Mouse (Mus musculus): ENCODE measurements around the gene Rps17.

The Rps17 gene

GRCm38 (mm10) chr7:81335705-81336431 is 9.2 kb downstream of the Rps17 start:
- DNase-seq (ENCODE audit: low spot score in 2 of 2), result no peak

- no peak for DNase-seq (ENCODE audit: low spot score in 2 of 2)
These were observed 13.2 kb downstream of the Rps17 start for GRCm38 (mm10) chr7:81331851-81332250.

DNA sequence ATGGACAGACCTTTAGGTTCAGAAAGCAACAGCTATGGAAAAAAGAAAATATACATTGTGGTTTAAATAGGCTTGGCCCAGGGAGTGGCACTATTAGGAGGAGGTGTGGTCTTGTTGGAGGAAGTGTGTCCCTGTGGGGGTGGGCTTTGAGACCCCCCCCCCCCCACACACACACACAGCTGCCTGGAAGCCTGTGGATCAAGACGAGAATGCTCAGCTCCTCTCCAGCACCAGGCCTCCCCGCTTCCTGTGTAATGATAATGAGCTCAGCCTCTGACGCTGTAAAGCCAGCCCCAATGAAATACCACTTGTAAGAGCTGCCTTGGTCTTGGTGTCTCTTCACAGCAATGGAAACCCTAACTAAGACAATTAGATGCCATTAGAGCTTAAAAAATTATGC is 14.3 kb downstream of the Rps17 start:
- no peak for DNase-seq (ENCODE audit: low spot score in 2 of 2)

DNA sequence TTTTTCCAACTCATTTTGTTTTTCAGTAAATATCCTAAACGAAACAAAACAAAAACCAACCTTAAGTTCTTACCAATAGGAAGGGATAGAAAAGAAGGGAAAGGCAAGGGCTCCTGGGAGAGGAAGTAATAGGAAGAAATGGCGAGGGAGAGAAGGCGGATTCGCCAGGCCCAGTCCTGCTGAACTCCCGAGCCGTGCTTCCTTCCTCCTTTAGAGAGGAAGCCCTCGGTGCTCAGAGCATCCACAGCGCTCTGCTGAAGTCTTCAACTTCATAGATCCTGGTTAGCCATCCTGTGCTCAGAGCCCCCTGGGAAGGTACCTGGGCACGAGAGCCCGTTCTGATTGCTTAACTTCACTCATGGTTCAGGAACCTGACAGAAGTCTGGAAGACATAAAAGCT is 17.4 kb downstream of the Rps17 start:
- no peak for DNase-seq (ENCODE audit: low spot score in 2 of 2)

DNA sequence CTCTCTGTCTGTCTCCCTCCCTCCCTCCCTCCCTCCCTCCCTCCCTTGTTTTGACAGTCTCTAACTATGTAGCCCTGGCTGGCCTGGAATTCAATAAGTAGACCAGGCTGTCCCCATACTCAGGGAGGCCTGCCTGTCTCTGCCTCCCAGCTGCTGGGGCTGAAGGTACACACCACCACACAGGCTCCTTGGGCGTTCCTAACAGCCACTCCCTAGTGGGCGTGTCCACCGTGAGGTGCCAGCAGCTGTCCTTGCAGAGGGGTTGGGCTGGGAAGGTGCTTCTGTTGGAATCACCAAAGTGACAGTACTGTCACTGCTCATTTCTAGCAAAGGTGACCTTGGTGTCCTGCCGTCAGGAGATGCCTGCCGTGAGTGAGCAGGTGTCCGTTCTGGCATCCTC is 18.2 kb downstream of the Rps17 start:
- DNase-seq (ENCODE audit: low spot score in 2 of 2), result no peak

DNA sequence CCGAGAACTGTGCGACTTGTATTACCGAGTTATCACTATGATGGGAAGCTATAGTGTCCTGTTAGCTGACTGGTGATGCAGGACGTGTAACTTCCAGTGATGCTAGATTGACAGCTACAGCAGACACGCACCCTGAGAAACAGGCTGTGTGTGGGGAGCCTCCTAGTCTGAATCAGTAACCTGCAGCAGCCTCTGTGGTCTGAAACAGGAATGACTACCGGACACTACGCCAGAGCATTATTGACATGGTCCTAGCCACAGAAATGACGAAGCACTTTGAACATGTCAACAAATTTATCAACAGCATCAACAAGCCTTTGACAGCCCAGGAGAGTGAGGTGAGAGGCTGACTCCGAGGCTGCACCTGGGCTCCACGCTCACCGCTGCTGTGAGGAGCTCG is 19.0 kb downstream of the Rps17 start:
- no peak for DNase-seq (ENCODE audit: low spot score in 2 of 2)

DNA sequence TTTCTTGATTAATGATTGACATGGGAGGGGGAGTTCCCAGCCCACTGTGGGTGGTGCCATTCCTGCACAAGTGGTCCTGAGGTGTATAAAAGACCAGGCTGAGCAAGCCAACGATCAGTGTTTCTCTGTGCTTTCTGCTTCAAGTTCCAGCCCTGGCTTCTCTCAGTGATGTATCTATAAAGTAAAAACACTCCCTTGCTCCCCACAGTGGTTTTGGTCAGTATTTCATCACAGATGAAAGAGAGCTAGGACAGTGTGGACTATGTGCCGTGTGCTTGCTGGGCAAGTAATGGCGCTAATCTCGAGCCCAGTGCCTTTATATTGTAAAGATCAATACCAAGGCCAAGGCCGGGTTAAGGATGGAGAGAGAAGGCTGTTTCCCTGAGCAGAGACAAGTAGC is 23.3 kb downstream of the Rps17 start:
- no peak for DNase-seq (ENCODE audit: low spot score in 2 of 2)

DNA sequence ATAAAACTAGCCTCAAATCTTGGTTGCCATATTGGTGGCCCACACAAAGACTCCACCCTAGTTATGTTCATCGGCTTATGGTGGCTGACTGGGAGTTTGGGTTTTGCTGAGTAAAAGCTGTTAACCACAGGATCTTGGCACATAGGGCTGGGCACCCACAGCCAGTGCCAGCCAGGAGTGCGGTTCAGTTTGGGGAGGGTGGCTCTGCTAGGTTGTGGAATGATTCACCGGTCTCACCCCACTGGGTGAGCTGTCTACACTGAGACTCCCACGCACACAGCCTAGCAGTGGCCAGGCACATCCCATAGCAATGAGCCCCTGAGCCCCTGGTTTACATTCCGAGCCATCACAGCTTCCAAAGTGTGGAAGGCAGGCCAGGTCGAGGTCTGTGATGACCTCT is 25.3 kb downstream of the Rps17 start:
- DNase-seq (ENCODE audit: low spot score in 2 of 2), result no peak

DNA sequence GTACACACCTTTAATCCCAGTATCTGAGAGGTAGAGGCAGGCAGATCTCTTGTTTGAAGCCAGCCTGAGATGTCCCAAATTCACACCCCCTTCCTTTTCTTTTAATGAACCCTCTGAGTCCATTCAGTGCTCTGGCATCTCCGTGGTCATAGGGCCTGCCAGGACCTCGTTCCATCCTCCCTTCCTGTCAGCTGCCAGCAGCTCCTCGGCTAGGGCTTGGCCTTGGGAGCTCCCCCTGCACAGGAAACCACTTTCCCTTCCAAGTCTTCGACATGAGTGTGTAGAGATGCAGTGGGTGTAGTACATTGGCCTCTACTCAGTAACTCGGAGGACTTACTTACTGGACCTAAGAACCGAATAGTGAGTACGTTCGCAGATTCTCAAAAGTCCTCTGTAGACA is 29.5 kb downstream of the Rps17 start:
- DNase-seq (ENCODE audit: low spot score in 2 of 2), result no peak

GRCm38 (mm10) chr7:81311581-81311980 is 33.5 kb downstream of the Rps17 start:
- DNase-seq (ENCODE audit: low spot score in 2 of 2), result no peak

DNA sequence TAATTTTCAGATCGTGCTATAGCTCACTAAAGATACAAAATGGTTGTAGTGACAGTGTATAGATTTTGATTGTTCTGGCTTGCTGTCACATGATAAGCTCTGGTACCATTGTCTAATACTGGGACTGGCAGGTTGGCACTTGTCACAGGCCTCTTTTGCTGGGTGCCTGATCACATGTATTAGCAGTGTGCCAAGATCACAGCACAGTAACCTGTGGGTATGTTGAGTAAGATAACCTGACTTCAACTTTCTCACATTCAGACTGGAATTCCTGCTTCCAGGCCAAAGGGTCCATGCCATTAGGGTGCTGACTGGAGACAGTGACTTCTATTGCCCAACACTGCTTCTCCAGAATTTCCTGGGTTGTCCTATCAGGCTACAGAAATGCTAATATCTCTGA is 33.9 kb downstream of the Rps17 start:
- no peak for DNase-seq (ENCODE audit: low spot score in 2 of 2)

DNA sequence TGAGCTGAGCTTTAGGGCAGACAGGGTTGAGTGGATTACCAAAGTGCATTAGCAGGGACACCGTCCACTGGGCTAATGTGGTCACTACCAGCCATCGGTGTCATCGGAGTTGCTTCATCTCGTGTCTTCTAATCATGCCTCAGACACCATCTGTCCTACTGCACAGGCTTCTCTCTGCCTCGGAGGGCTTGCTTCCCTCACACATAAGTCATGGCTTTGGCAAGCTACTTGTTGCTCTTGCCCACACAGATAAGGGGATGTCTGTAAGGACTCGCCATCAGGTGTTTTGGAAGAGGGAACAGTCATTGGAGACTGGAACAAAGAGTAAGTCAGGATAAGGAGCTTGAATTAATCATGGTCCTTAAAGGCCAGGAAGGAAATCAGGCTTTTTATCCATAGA is 35.8 kb downstream of the Rps17 start:
- no peak for DNase-seq (ENCODE audit: low spot score in 2 of 2)

DNA sequence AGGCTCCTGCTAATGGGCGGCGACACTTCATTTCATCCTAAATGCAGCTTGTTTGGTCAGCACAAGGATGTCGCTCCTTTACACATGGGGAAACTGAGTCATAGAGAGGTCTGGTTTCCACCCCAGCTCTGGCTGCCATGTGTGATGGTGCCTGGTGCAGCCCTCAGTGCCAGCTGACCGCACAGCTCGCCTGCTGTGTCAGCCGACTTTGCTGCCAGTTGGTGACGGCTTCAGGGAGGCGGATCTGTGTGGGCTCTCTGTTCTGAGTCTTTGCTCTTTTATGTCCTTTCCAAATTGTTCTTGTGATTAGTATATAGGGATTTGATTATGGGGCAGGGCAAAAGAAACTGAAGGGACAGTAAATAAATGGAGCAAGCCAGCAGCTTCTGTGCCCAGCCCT is 37.3 kb downstream of the Rps17 start:
- DNase-seq (ENCODE audit: low spot score in 2 of 2), result no peak

GRCm38 (mm10) chr7:81304675-81305074 is 40.4 kb downstream of the Rps17 start:
- DNase-seq (ENCODE audit: low spot score in 2 of 2), result no peak

DNA sequence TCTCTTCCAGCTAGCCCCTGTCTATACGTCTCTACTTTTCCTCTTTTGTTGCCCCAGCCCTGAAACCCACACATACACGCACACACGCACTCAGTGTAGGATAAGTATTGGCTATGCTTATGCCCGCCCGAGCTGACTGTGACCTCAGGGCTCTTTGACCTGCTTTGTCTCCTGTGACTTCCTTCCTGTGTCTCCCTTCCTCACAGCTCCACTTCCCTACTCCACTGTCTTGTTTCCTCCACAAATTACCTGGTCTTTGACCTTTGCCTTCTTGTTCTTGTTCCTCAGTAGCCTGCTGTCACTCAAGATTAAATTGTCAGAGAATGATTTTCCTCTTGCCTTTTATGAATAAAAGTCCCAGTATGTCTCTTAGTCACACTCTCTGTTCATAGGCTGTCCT is 41.0 kb downstream of the Rps17 start:
- DNase-seq (ENCODE audit: low spot score in 2 of 2), result no peak

GRCm38 (mm10) chr7:81303682-81304081 is 41.4 kb downstream of the Rps17 start:
- DNase-seq (ENCODE audit: low spot score in 2 of 2), result no peak

GRCm38 (mm10) chr7:81301323-81301722 is 43.7 kb downstream of the Rps17 start:
- no peak for DNase-seq (ENCODE audit: low spot score in 2 of 2)

GRCm38 (mm10) chr7:81298206-81298605 is 46.8 kb downstream of the Rps17 start:
- no peak for DNase-seq (ENCODE audit: low spot score in 2 of 2)

DNA sequence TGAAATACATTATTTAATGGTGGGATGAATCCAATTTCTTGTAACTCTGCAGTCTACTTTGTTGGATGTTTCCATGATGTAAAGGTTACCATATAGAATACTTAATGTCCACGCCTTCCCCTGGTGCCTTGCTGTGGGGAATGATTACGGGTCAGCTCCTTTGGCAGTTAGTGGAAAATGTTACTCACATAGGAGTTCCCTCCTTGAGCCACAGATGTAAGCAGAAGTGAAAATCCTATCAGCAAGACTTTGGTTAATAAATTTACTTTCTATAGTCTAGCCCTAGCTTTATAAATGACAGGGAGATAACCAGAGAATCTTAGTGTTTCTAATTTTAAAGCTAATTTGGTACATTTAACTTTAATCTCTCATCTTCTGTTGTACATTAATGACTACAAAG is 49.9 kb downstream of the Rps17 start:
- DNase-seq (ENCODE audit: low spot score in 2 of 2), result no peak
